Mouse (Mus musculus): ENCODE results near the gene Abhd12. TPM values are rescaled to one million over a fixed set of nuclear protein-coding genes. Genes with fewer than 3 reads are reported as not detected.
"Not testable (repeated sequence)": the region's sequence is repeated elsewhere in the genome, so short reads cannot be mapped to it uniquely, and the experiment has no call there.

Gene Abhd12
- polyA plus RNA-seq, 1 experiment from 2014 or later = 67.7 TPM

- H3K9ac ChIP-seq; H3K4me1 ChIP-seq; ATAC-seq (ENCODE audit: insufficient number of reproducible peaks, insufficient read depth, low FRiP score, low TSS enrichment); H3K36me3 ChIP-seq; H3K27me3 ChIP-seq; H3K27ac ChIP-seq; H3K9me3 ChIP-seq: not testable (repeated sequence)
- Histone ChIP-seq H3K4me2 (replicated peaks) (peak overlapping the region; percentile 65), H3K4me3 (peak overlapping the region; percentile 65)
- 57% methylated on average over 6 of the region's 6 CpGs for WGBS
Measured at GRCm38 (mm10) chr2:150908881-150909280, 4.3 kb upstream of the Abhd12 start.

- Histone ChIP-seq H3K4me2 (replicated peaks) (peak within 1 kb of the TSS; percentile 80), H3K4me3 (peak within 1 kb of the TSS; percentile 67), H3K9me3 (no peaks in the 10 kb centered on the region), H3K36me3 (peaks cover 6% of the 10 kb centered on the region; the same call in 1 of the 2 replicates), H3K27ac (peak within 1 kb of the TSS; percentile 87), H3K4me1 (peaks cover 17% of the 10 kb centered on the region), H3K9ac (peak within 1 kb of the TSS; percentile 82), H3K27me3 (no peaks in the 10 kb centered on the region)
- WGBS = 43% methylated on average over 9 of the region's 9 CpGs
- no peak for ATAC-seq (ENCODE audit: insufficient number of reproducible peaks, insufficient read depth, low FRiP score, low TSS enrichment)
Measured at GRCm38 (mm10) chr2:150904936-150905450, 452 bp upstream of the Abhd12 start, which contains the start of gene Gins1. Gene Gins1, plus strand, starts transcription at chr2:150905400.

- H3K4me1 ChIP-seq = peaks cover 17% of the 10 kb centered on the region
- H3K4me2 ChIP-seq (replicated peaks) = peak overlapping the region; percentile 19; the same call in 1 of the 2 replicates
- H3K27me3 ChIP-seq = no peaks in the 10 kb centered on the region
- no peak overlapping the region for H3K9ac ChIP-seq
- H3K4me3 ChIP-seq = no peak overlapping the region
- 85% methylated on average over 8 of the region's 8 CpGs for WGBS
- H3K36me3 ChIP-seq = peaks cover 6% of the 10 kb centered on the region; the same call in 1 of the 2 replicates
- no peak for ATAC-seq (ENCODE audit: insufficient number of reproducible peaks, insufficient read depth, low FRiP score, low TSS enrichment)
- no peak overlapping the region for H3K27ac ChIP-seq
- H3K9me3 ChIP-seq = no peaks in the 10 kb centered on the region
Measured at GRCm38 (mm10) chr2:150902347-150902746, 2.2 kb downstream of the Abhd12 start.

- 87% methylated on average over 6 of the region's 6 CpGs for WGBS
- Histone ChIP-seq H3K27ac (no peak overlapping the region), H3K4me2 (replicated peaks) (no peak overlapping the region), H3K4me1 (peaks cover 17% of the 10 kb centered on the region), H3K9me3 (no peaks in the 10 kb centered on the region), H3K9ac (no peak overlapping the region), H3K4me3 (no peak overlapping the region), H3K36me3 (peaks cover 6% of the 10 kb centered on the region; the same call in 1 of the 2 replicates), H3K27me3 (no peaks in the 10 kb centered on the region)
- no peak for ATAC-seq (ENCODE audit: insufficient number of reproducible peaks, insufficient read depth, low FRiP score, low TSS enrichment)
Measured at GRCm38 (mm10) chr2:150900341-150900740, 4.2 kb downstream of the Abhd12 start.

GRCm38 (mm10) chr2:150895691-150896252 is 8.8 kb downstream of the Abhd12 start:
- no peaks in the 10 kb centered on the region for H3K4me1 ChIP-seq
- no peak overlapping the region for H3K27ac ChIP-seq
- H3K9ac ChIP-seq = no peak overlapping the region
- peaks cover 6% of the 10 kb centered on the region; the same call in 1 of the 2 replicates for H3K36me3 ChIP-seq
- H3K4me3 ChIP-seq = no peak overlapping the region
- 82% methylated on average over 7 of the region's 7 CpGs for WGBS
- no peak for ATAC-seq (ENCODE audit: insufficient number of reproducible peaks, insufficient read depth, low FRiP score, low TSS enrichment)
- H3K27me3 ChIP-seq = no peaks in the 10 kb centered on the region
- no peaks in the 10 kb centered on the region for H3K9me3 ChIP-seq
- no peak overlapping the region for H3K4me2 ChIP-seq (replicated peaks)

- no peaks in the 10 kb centered on the region for H3K4me1 ChIP-seq
- no peak overlapping the region for H3K4me2 ChIP-seq (replicated peaks)
- ATAC-seq (ENCODE audit: insufficient number of reproducible peaks, insufficient read depth, low FRiP score, low TSS enrichment) = no peak
- no peak overlapping the region for H3K9ac ChIP-seq
- no peak overlapping the region for H3K27ac ChIP-seq
- no peaks in the 10 kb centered on the region for H3K9me3 ChIP-seq
- no peaks in the 10 kb centered on the region for H3K27me3 ChIP-seq
- 78% methylated on average over 2 of the region's 2 CpGs for WGBS
- no peak overlapping the region for H3K4me3 ChIP-seq
- no peaks in the 10 kb centered on the region for H3K36me3 ChIP-seq
Measured at GRCm38 (mm10) chr2:150894617-150895267, 9.8 kb downstream of the Abhd12 start.

- Histone ChIP-seq H3K4me2 (replicated peaks) (no peak overlapping the region), H3K9me3 (no peaks in the 10 kb centered on the region), H3K36me3 (no peaks in the 10 kb centered on the region), H3K27me3 (no peaks in the 10 kb centered on the region), H3K27ac (no peak overlapping the region), H3K4me3 (no peak overlapping the region), H3K4me1 (no peaks in the 10 kb centered on the region), H3K9ac (no peak overlapping the region)
- WGBS = 82% methylated on average over 2 of the region's 2 CpGs
- ATAC-seq (ENCODE audit: insufficient number of reproducible peaks, insufficient read depth, low FRiP score, low TSS enrichment) = no peak
Measured at GRCm38 (mm10) chr2:150887370-150887769, 17.2 kb downstream of the Abhd12 start.

- no peak overlapping the region for H3K4me2 ChIP-seq (replicated peaks)
- no peak overlapping the region for H3K27ac ChIP-seq
- no peak overlapping the region for H3K9ac ChIP-seq
- no peaks in the 10 kb centered on the region for H3K36me3 ChIP-seq
- H3K9me3 ChIP-seq = no peaks in the 10 kb centered on the region
- no peak for ATAC-seq (ENCODE audit: insufficient number of reproducible peaks, insufficient read depth, low FRiP score, low TSS enrichment)
- H3K4me1 ChIP-seq = no peaks in the 10 kb centered on the region
- no peak overlapping the region for H3K4me3 ChIP-seq
- H3K27me3 ChIP-seq = no peaks in the 10 kb centered on the region
Measured at GRCm38 (mm10) chr2:150886315-150886714, 18.2 kb downstream of the Abhd12 start.

- Histone ChIP-seq H3K4me1 (no peaks in the 10 kb centered on the region), H3K36me3 (no peaks in the 10 kb centered on the region), H3K27me3 (no peaks in the 10 kb centered on the region), H3K9me3 (no peaks in the 10 kb centered on the region), H3K9ac (no peak overlapping the region), H3K4me2 (replicated peaks) (no peak overlapping the region), H3K27ac (no peak overlapping the region), H3K4me3 (no peak overlapping the region)
- WGBS = 87% methylated on average over 1 of the region's 1 CpGs
- ATAC-seq (ENCODE audit: insufficient number of reproducible peaks, insufficient read depth, low FRiP score, low TSS enrichment) = no peak
Measured at GRCm38 (mm10) chr2:150885814-150886213, 18.7 kb downstream of the Abhd12 start.

GRCm38 (mm10) chr2:150884779-150885110 is 19.8 kb downstream of the Abhd12 start:
- ATAC-seq (ENCODE audit: insufficient number of reproducible peaks, insufficient read depth, low FRiP score, low TSS enrichment) = peak; percentile 52; the same call in 1 of the 2 replicates
- no peak overlapping the region for H3K27ac ChIP-seq
- no peak overlapping the region for H3K4me3 ChIP-seq
- H3K27me3 ChIP-seq = no peaks in the 10 kb centered on the region
- H3K36me3 ChIP-seq = no peaks in the 10 kb centered on the region
- no peaks in the 10 kb centered on the region for H3K4me1 ChIP-seq
- 83% methylated on average over 1 of the region's 1 CpGs for WGBS
- H3K9ac ChIP-seq = no peak overlapping the region
- no peaks in the 10 kb centered on the region for H3K9me3 ChIP-seq
- H3K4me2 ChIP-seq (replicated peaks) = no peak overlapping the region

- H3K27me3 ChIP-seq = no peaks in the 10 kb centered on the region
- H3K4me2 ChIP-seq (replicated peaks) = no peak overlapping the region
- no peak overlapping the region for H3K4me3 ChIP-seq
- WGBS = 91% methylated on average over 8 of the region's 8 CpGs
- no peak overlapping the region for H3K9ac ChIP-seq
- H3K27ac ChIP-seq = no peak overlapping the region
- H3K36me3 ChIP-seq = no peaks in the 10 kb centered on the region
- no peaks in the 10 kb centered on the region for H3K9me3 ChIP-seq
- no peaks in the 10 kb centered on the region for H3K4me1 ChIP-seq
- ATAC-seq (ENCODE audit: insufficient number of reproducible peaks, insufficient read depth, low FRiP score, low TSS enrichment) = peak; percentile 56; the same call in 1 of the 2 replicates
Measured at GRCm38 (mm10) chr2:150884075-150884778, 20.3 kb downstream of the Abhd12 start.

GRCm38 (mm10) chr2:150877561-150877960 is 27.0 kb downstream of the Abhd12 start:
- WGBS = 93% methylated on average over 4 of the region's 4 CpGs
- ATAC-seq (ENCODE audit: insufficient number of reproducible peaks, insufficient read depth, low FRiP score, low TSS enrichment) = no peak
- Histone ChIP-seq H3K4me1 (no peaks in the 10 kb centered on the region), H3K36me3 (no peaks in the 10 kb centered on the region), H3K9ac (no peak overlapping the region), H3K9me3 (no peaks in the 10 kb centered on the region), H3K27me3 (no peaks in the 10 kb centered on the region), H3K4me2 (replicated peaks) (no peak overlapping the region), H3K4me3 (no peak overlapping the region), H3K27ac (no peak overlapping the region)
